ENCODE assay signal across 1 mouse cellular context in genomic region chr1:74303509-74304338, GRCm38 (mm10).
A peak's percentile ranks its signal among the peaks of the same experiment; 100 is the strongest.
TF ChIP-seq lines count a peak whose summit lies in the region.

No protein-coding gene starts in this region.

TF ChIP-seq in CH12.LX, 34 proteins besides CTCF, POLR2A, EP300 and RAD21:
- peak; percentile 66; the same call in 1 of the 2 replicates for TF ChIP-seq ZMIZ1 (IDR thresholded peaks at IDR 0.05; ENCODE audit: low read depth, low read length)
- TF ChIP-seq JUN (IDR thresholded peaks at IDR 0.05; ENCODE audit: insufficient read depth, low read depth, low read length), result no peak
- no peak for TF ChIP-seq E2F4 (IDR thresholded peaks at IDR 0.05; ENCODE audit: insufficient replicate concordance, low read depth, low read length)
- TF ChIP-seq MEF2A (IDR thresholded peaks at IDR 0.05; ENCODE audit: borderline replicate concordance, low read depth, low read length), result no peak
- TF ChIP-seq KAT2A (IDR thresholded peaks at IDR 0.05; ENCODE audit: insufficient replicate concordance, low read length), result no peak
- peak; percentile 69; the same call in 1 of the 2 replicates for TF ChIP-seq UBTF (IDR thresholded peaks at IDR 0.05; ENCODE audit: low read depth, low read length)
- no peak for TF ChIP-seq TBP (conservative IDR thresholded peaks at IDR 0.05; ENCODE audit: low read depth, low read length)
- no peak for TF ChIP-seq RCOR1 (conservative IDR thresholded peaks at IDR 0.05; ENCODE audit: low read depth, low read length)
- TF ChIP-seq ELF1 (IDR thresholded peaks at IDR 0.05; ENCODE audit: low read depth, low read length), result peak; percentile 44
- 0 out of 2 replicates have a peak, but pooled peaks have one; percentile 74 for TF ChIP-seq CHD1 (IDR thresholded peaks at IDR 0.05; ENCODE audit: low read depth, low read length)
- TF ChIP-seq TCF12 (IDR thresholded peaks at IDR 0.05; ENCODE audit: low read depth, low read length), result no peak; the same call in 1 of the 2 replicates
- peak; percentile 50 for TF ChIP-seq BHLHE40 (IDR thresholded peaks at IDR 0.05; ENCODE audit: low read depth, low read length)
- no peak for TF ChIP-seq NRF1 (IDR thresholded peaks at IDR 0.05; ENCODE audit: low read depth, low read length)
- TF ChIP-seq MAX (IDR thresholded peaks at IDR 0.05; ENCODE audit: low read length), result peak; percentile 81
- TF ChIP-seq SMC3 (IDR thresholded peaks at IDR 0.05; ENCODE audit: low read depth, low read length), result no peak
- no peak for TF ChIP-seq GABPA (IDR thresholded peaks at IDR 0.05; ENCODE audit: insufficient replicate concordance, low read depth, low read length)
- no peak for TF ChIP-seq MAFK (IDR thresholded peaks at IDR 0.05; ENCODE audit: insufficient replicate concordance, low read length)
- TF ChIP-seq PAX5 (IDR thresholded peaks at IDR 0.05; ENCODE audit: low read length), result no peak
- no peak for TF ChIP-seq ZKSCAN1 (IDR thresholded peaks at IDR 0.05; ENCODE audit: borderline replicate concordance, low read depth, low read length)
- TF ChIP-seq ZC3H11A (IDR thresholded peaks at IDR 0.05; ENCODE audit: low read depth, low read length), result no peak
- TF ChIP-seq ZNF384 (IDR thresholded peaks at IDR 0.05; ENCODE audit: low read depth, low read length), result no peak
- no peak for TF ChIP-seq ETS1 (conservative IDR thresholded peaks at IDR 0.05; ENCODE audit: low read depth, low read length)
- TF ChIP-seq NELFE (IDR thresholded peaks at IDR 0.05; ENCODE audit: low read depth, low read length), result 0 out of 2 replicates have a peak, but pooled peaks have one; percentile 21
- no peak for TF ChIP-seq USF1 (IDR thresholded peaks at IDR 0.05; ENCODE audit: low read depth, low read length)
- TF ChIP-seq IRF4 (IDR thresholded peaks at IDR 0.05; ENCODE audit: low read depth, low read length), result no peak
- TF ChIP-seq JUND (conservative IDR thresholded peaks at IDR 0.05; ENCODE audit: low read depth, low read length), result no peak
- TF ChIP-seq SIN3A (IDR thresholded peaks at IDR 0.05; ENCODE audit: low read length), result peak; percentile 38
- TF ChIP-seq HCFC1 (IDR thresholded peaks at IDR 0.05; ENCODE audit: low read depth, low read length), result no peak
- no peak; the same call in 1 of the 2 replicates for TF ChIP-seq MAZ (IDR thresholded peaks at IDR 0.05; ENCODE audit: low read depth, low read length)
- no peak for TF ChIP-seq USF2 (conservative IDR thresholded peaks at IDR 0.05; ENCODE audit: low read depth, low read length)
- peak; percentile 54; the same call in 1 of the 2 replicates for TF ChIP-seq MXI1 (IDR thresholded peaks at IDR 0.05; ENCODE audit: low read depth, low read length)
- TF ChIP-seq POLR2AphosphoS2 (IDR thresholded peaks at IDR 0.05; ENCODE audit: low read depth, low read length), result no peak
- TF ChIP-seq CHD2 (IDR thresholded peaks at IDR 0.05; ENCODE audit: low read length), result no peak
- TF ChIP-seq MYC (IDR thresholded peaks at IDR 0.05; ENCODE audit: low read depth, low read length), result no peak; the same call in 1 of the 2 replicates
